Mouse (Mus musculus): ENCODE data around the gene Tbc1d22b.
A peak's percentile ranks its signal among the peaks of the same experiment; 100 is the strongest.

Gene Tbc1d22b

GRCm38 (mm10) chr17:29542831-29543690 is 6.5 kb upstream of the Tbc1d22b start:
- DNase-seq: no peak

DNA sequence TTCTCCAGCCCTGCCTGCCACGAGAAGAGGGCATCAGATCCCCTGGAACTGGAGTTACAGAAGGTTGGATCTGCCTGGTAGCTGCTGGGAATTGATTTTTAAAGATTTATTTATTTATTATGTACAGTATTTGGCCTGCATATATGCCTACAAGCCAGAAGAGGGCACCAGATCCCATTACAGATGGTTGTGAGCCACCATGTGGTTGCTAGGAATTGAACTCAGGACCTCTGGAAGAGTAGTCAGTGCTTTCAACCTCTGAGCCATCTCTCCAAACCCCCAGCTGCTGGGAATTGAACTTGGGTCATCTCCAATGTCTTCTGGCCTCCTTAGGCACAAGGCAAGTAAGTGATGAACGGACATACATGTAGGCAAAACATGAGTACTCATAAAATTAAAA is 5.5 kb upstream of the Tbc1d22b start:
- no peak for DNase-seq

- no peak for DNase-seq
Observed at GRCm38 (mm10) chr17:29545241-29545640, 4.3 kb upstream of the Tbc1d22b start.

DNA sequence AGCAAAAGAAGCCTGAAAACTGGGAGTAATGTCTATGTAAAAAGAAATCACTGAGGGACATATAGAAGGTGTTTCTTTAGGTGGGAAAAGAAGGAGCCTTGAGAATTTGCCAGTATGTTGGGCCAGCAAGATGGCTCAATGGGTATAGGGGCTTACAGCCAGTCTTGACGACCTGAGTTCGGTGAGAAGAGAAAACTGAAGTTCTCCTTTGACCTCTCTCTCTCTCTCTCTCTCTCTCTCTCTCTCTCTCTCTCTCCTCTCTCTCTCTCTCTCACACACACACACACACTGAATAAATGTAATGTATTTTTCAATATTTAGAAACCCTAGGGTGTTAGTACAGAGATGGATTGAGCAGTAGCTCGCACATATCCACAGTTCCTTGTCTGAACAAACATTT is 1.1 kb upstream of the Tbc1d22b start:
- DNase-seq: no peak

DNA sequence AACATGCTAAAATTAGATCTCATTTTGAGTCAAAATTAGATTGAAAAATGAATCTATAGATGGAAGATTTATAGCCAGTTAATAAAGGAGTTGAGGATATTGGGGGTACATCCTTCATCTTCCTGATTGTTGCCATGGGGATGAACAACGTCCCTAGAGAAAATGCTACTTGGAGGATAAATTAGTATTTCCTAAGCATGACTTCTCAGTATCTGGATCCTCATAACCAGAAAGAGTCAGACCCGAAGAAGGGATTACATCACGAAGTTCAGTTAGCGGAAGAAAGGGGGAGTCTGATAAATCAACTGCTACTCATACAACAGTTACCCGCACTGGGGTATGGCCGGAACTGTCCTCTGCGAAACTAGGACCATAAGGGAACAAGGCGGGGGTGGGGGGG is 591 bp upstream of the Tbc1d22b start:
- no peak for DNase-seq

DNA sequence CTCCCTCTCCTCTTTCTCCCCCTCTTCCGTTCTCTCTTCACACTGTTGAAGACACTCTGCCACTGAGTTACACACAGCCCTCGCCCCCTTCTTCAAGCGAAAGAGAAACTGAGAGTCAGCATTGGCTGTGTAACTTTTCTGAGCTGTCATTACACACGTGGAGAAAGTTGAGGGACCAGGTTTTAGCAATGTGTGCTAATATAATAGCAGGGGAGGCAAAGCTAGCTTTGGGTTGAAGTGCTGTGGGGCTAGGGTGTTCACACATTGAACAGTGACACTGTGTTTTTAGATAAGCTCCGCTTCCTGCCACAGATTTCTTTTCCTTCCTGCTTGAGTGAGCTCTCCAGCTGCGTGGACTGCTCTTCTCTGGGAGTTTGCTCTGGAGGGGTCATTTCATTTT is 1.4 kb downstream of the Tbc1d22b start:
- DNase-seq: no peak

GRCm38 (mm10) chr17:29552162-29552732 is 2.7 kb downstream of the Tbc1d22b start, which contains the start of gene Tmem217:
Gene Tmem217 (minus strand): TSS chr17:29552385.
- DNase-seq: no peak

DNA sequence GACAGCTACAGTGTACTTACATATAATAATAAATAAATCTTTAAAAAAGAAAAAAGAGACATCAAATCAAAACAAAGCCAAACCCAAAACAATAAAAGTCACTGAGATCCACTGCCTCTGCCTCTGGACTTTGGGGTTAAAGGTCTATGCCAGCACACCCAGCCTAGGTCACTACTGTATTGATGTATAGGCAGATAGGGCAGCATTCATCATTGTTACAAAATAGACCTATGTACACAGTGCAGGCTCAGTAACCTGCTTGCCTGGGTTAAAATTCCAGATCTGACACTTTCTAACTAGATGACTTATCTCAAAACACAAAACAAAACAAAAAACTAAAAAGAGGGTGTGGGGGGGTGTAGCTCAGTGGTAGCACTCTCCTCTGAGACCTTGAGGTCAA is 4.6 kb downstream of the Tbc1d22b start:
- DNase-seq: no peak

DNA sequence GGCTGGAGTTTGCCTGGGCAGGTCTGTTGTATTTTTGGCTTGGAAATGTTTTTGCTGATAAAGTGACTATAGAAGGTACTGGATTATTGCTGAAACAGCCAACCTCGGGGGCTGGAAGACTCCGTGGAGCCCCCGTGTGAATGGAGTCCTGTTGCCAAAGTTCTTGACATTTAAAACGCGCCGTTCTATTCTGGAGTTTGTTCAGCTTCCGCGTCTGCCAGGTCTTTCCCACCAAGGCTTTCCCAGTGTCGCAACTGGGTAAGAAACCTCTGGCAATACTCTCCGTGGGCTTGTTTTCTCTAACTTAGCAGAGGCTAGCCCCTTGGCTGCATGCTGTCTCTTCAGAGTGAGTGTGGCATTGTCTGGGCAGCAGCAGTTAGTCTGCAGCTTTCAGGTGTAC is 6.9 kb downstream of the Tbc1d22b start:
- peak in 1 of 2 experiments; percentile 15 for DNase-seq

DNA sequence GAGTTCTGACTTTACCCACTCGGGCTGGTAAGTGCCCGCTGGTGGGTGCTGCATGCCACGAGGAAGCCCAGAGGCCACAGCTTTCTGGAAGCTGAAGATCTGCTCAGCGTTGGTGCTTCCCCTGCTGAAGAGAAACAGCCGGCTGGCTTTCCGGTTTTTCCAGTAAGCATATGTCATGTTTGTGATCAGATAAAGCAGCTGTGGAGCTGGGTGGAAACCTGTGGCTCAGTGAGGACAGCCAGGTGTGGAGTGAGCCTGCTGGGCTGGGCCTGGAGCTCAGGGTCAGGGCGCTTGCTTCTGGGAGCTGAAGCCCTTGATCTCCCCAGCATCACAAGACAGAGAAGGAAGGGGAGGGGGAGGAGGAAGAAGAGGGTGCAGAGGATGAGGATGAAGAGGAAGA is 7.3 kb downstream of the Tbc1d22b start:
- DNase-seq: peak in 1 of 2 experiments; percentile 18

GRCm38 (mm10) chr17:29558476-29558875 is 8.9 kb downstream of the Tbc1d22b start:
- DNase-seq: no peak

- DNase-seq: no peak
Observed at GRCm38 (mm10) chr17:29565521-29565920, 15.9 kb downstream of the Tbc1d22b start.

- no peak for DNase-seq
Observed at GRCm38 (mm10) chr17:29568435-29568834, 18.9 kb downstream of the Tbc1d22b start.

- DNase-seq: no peak
Observed at GRCm38 (mm10) chr17:29569831-29570230, 20.2 kb downstream of the Tbc1d22b start.

DNA sequence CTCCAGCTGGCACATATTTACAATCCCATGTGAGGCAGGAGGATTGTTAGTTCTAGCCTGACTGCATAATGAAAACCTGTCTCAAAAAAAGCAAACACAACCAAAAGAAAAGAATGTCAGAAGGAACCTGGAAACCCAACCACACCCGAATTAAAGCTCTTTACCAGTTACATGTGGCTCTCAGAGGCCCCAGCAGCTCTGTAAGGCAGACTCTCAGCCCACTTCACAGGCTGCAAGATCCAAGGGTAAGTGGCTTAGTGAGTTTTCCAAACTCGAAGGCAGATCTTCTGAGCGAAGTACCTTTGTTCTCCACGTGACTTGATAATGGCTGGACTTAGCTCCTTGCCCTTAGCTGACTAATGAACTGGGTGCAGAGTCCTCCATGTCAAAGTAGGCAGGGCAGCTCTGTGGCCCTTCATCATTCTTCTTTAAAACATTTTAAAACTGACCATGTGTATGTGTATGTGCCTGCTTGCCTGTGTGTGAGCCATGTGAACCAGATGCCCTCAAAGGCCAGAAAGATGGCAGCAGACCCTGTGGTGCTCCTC is 30.1 kb downstream of the Tbc1d22b start:
- DNase-seq: peak in 1 of 2 experiments; percentile 50

DNA sequence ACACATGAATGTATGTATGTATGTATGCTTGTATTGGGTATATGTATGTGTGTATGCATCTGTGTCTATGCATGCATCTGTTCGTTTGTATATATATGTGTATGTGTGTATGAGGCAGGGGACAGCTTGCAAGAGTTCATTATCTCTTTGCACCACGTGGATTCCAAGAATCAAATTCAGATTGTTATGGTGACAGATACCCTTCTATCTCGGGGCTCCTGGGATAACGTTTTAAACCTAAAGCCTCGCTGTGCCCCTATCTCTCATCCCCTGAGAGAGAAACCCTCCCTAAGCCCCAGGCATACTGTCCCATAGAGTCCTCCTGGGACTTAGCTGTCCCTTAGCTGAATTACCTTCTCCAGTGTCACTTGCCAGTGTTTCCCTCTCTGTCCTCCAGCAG is 34.0 kb downstream of the Tbc1d22b start:
- no peak for DNase-seq

DNA sequence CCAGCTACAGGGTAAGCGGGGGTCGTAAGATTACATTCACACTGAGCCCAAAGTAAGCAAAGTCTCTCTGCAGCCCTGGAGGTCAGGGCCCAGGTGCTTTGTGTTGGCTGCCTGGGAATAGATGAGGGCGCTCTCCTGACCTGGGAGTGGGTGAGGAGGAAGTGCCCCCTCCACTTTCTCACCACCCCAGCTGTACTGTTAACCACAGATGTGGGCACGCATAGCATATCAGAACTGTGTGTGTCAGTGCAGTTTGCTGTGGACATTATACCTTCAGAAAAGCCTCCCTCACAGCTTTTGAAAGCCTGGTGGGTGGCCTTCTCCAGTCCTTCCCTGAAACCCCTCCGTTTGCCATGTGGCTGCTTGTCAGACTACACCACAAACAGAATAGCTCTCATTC is 34.7 kb downstream of the Tbc1d22b start:
- DNase-seq: no peak

- no peak for DNase-seq
Observed at GRCm38 (mm10) chr17:29584737-29585136, 35.2 kb downstream of the Tbc1d22b start.

DNA sequence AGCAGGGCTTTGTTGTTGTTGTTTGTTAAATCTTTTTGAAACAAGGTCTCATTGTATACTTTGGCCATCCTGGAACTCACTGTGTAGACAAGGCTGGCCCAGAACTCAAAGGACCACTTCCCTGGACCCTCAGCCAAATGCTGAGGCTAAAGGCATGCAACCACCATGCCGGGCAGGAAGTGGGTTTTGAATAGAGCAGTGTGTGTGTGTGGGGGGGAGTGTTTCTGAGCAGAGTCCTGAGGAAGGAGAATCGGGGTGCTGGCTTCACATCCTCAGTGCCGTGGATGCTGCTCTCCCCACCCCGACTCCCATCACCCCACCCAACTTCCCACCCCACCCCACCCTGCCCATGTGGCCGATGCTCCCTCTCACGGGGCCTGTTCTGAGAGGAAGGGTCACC is 35.9 kb downstream of the Tbc1d22b start:
- no peak for DNase-seq

- no peak for DNase-seq
Observed at GRCm38 (mm10) chr17:29586921-29587320, 37.3 kb downstream of the Tbc1d22b start.

DNA sequence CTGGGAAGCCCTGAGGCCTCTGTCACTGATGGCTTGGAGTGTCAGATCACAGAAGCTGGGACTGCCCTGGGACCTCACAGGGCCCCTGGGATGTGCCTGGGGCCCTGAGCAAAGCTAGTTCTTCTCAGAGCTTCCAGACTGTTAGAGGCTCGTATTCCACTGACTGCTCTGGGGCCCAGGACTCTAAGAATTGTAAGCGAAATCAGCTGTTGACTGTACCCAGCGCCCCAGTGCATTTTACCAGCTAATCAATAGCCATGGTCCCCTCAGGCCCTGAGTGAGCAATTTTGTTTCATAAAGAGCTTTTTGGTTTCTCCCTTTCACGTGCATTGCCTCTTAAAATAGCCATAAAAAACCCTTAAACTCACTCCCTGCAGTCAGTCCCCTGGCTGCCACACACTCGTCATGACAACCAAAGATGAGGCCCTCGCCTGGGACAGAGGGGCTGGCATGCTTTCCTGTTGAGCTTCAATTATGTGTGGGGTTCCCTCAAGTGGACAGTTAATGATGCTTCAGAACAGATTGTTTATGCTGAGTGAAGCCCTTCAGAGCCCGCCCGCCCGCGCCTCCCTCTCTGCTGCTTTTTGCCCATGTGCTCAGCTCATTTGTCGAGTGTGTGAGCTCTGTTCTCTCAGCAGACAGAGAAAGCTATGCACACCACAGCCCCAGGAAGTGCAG is 39.8 kb downstream of the Tbc1d22b start:
- DNase-seq: no peak

- no peak for DNase-seq
Observed at GRCm38 (mm10) chr17:29595891-29596770, 46.5 kb downstream of the Tbc1d22b start.

GRCm38 (mm10) chr17:29596771-29597132 is 47.2 kb downstream of the Tbc1d22b start:
- DNase-seq: no peak

All from lung, adult 18-20 months (tissue).